Mouse (Mus musculus) embryonic facial prominence, embryonic 14.5 days (tissue): ENCODE measurements at regions not wholly inside any gene's neighbourhood (a gene's known extent, or its start where the extent isn't known, plus 50 kb on each side); places are given as distances from the start of the nearest gene placed in this dataset.
A peak's percentile ranks its signal among the peaks of the same experiment; 100 is the strongest.

Experiments used
- ATAC-seq: fragments of 200-750 bp; cut with Nextera tagmentation; 2 replicates; pipeline ENCODE4 v1.8.0; 2017; ENCODE audit warnings: low read depth, moderate number of reproducible peaks, moderate TSS enrichment
- DNase-seq: peaks from one replicate; pipeline ENCODE4 v3.0.0-alpha.2; 2015; ENCODE audit warnings: low spot score
- H3K27ac ChIP-seq: fragments of 300-500 bp; sonication (generic); replicated peaks from 2 replicates; pipeline ENCODE4 v1.5.1; 2014; ENCODE audit warnings: low read depth, mild to moderate bottlenecking, low read length, moderate library complexity
- H3K27me3 ChIP-seq: fragments of 300-500 bp; sonication (generic); replicated peaks from 2 replicates; pipeline ENCODE4 v1.6.1; 2014; ENCODE audit warnings: low read length; ENCODE audit not compliant: control insufficient read depth, insufficient read depth
- H3K36me3 ChIP-seq: fragments of 300-500 bp; sonication (generic); 2 replicates; pipeline ENCODE4 v1.6.1; 2014; ENCODE audit warnings: low read length, mixed read lengths; ENCODE audit not compliant: control insufficient read depth, insufficient read depth
- H3K4me1 ChIP-seq: fragments of 300-500 bp; sonication (generic); 2 replicates; pipeline ENCODE4 v1.6.1; 2014; ENCODE audit warnings: antibody characterized with exemption, low read length; ENCODE audit not compliant: control insufficient read depth, insufficient read depth
- H3K4me2 ChIP-seq: fragments of 300-500 bp; sonication (generic); 2 replicates; pipeline ENCODE4 v1.6.1; 2014; ENCODE audit warnings: low read depth, mild to moderate bottlenecking, low read length, moderate library complexity, mixed read lengths
- H3K4me3 ChIP-seq: fragments of 300-500 bp; sonication (generic); 2 replicates; pipeline ENCODE4 v1.5.1; 2014; ENCODE audit warnings: low read depth, mild to moderate bottlenecking, low read length
- H3K9ac ChIP-seq: fragments of 300-500 bp; sonication (generic); 2 replicates; pipeline ENCODE4 v1.6.1; 2014; ENCODE audit warnings: low read depth, mild to moderate bottlenecking, low read length, moderate library complexity, mixed read lengths
- H3K9me3 ChIP-seq: fragments of 300-500 bp; sonication (generic); 2 replicates; pipeline ENCODE4 v1.6.1; 2016; ENCODE audit warnings: low read length; ENCODE audit not compliant: control insufficient read depth
- WGBS: fragments of 180-500 bp; shearing (Covaris S2); extraction: QIAGEN DNeasy Blood & Tissue Kit; methylation state at CpG from one replicate; pipeline ENCODE4 v1.1.7; 2014; 5-methylcytosine and 5-hydroxymethylcytosine counted together

DNA sequence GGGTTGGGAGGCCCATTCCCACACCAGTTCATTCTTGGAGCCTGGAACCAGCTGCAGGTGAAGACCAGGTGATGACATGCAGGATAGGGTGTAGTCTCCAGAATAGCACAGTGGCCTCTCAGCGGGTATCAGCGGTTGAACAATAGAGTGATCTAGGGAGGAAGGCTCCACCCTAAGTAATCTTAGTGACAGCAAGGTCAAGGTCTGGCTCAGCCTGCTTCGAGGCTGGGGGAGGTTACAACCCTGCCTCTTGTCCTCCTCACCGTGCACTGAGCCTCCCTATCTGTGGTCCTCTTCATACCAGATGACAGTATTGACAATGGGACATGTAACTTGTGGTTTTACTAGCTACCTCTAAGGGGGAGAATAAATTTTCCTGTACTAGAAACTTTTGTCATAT lies 1461.1 kb downstream of the 4930444P10Rik start:
- H3K27ac ChIP-seq: no peak overlapping the region
- H3K4me3 ChIP-seq: no peak overlapping the region
- DNase-seq: no peak
- no peak overlapping the region for H3K4me2 ChIP-seq
- 0 out of 2 replicates have a peak, but pooled peaks cover 4% of the 10 kb centered on the region for H3K4me1 ChIP-seq
- WGBS: 50% methylated on average over 4 of the region's 4 CpGs
- no peaks in the 10 kb centered on the region for H3K36me3 ChIP-seq
- H3K9me3 ChIP-seq: 0 out of 2 replicates have a peak, but pooled peaks cover 4% of the 10 kb centered on the region
- no peak overlapping the region for H3K9ac ChIP-seq
- no peak for ATAC-seq
- no peaks in the 10 kb centered on the region for H3K27me3 ChIP-seq

DNA sequence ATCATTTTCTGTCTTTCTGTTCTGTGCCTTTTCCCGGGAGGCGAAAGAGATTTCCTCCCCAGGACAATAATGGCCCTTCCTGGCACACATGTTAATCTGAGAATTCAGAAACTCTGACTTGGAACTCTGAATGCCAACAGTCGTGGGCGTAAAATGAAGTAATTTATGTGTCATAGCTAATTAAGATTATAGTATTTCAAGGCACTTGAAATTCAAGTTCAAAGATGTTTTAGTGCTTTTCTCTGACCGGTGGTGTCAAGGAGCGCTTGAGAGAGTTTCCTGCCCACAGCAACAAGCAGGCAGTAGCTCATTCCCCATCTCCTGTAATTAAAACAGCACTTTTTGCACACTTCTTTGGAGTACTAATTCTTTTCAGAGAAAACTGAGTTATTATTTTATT lies 1465.9 kb downstream of the 4930444P10Rik start:
- ATAC-seq: no peak
- WGBS: 50% methylated on average over 6 of the region's 6 CpGs
- Histone ChIP-seq H3K9me3 (0 out of 2 replicates have a peak, but pooled peaks cover 4% of the 10 kb centered on the region), H3K9ac (no peak overlapping the region), H3K4me2 (no peak overlapping the region), H3K4me3 (no peak overlapping the region), H3K27ac (no peak overlapping the region), H3K36me3 (no peaks in the 10 kb centered on the region), H3K4me1 (no peaks in the 10 kb centered on the region), H3K27me3 (no peaks in the 10 kb centered on the region)
- peak; percentile 8 for DNase-seq

DNA sequence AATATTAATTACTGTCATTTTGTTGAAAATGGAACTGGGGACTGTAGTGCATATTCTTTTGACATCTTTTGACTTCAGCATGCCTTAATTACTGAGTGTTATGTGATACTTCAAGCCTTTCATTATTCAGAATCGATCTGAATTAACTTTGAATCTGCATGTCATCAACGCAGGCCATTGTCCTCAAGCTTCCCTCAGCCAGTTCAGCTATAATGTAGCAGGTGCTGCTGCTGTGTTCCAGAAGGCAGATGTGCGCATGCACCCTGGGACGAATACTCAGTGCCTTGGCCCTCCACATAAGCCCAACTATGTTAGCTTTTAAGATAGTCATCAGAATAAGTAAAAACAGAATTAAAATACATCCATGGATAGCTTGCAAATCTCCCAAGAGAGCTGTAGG lies 1466.4 kb downstream of the 4930444P10Rik start:
- H3K36me3 ChIP-seq: no peaks in the 10 kb centered on the region
- H3K4me3 ChIP-seq: no peak overlapping the region
- H3K4me1 ChIP-seq: no peaks in the 10 kb centered on the region
- H3K27ac ChIP-seq: no peak overlapping the region
- WGBS: 61% methylated on average over 4 of the region's 4 CpGs
- H3K27me3 ChIP-seq: no peaks in the 10 kb centered on the region
- no peak overlapping the region for H3K9ac ChIP-seq
- H3K9me3 ChIP-seq: 0 out of 2 replicates have a peak, but pooled peaks cover 4% of the 10 kb centered on the region
- DNase-seq: peak; percentile 2
- ATAC-seq: no peak
- H3K4me2 ChIP-seq: no peak overlapping the region

DNA sequence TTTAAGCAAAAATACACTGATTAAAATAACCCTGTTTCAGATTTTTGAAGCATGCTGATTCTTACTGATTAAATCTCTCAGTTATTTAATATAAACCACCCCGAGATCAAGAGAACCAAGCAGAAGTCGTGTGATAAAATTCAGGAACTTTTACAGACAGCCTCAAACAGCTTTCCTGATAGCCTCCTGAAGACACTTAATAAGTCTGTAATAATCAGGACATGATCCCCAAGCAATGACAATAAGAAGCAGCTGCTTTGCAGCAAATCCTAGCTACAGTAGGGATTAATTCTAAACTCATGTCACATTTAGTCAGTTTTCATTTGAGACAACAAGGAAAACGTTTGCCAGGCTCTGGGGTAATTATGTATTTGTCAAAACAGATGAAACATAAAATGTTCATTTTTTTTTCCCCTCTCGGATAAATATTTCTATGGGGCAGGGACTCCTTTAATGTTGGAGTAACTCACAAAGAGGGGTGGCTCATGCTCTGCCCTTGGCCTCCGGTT lies 1472.1 kb downstream of the 4930444P10Rik start:
- H3K4me2 ChIP-seq: no peak overlapping the region
- ATAC-seq (no peak), DNase-seq (peak; percentile 40)
- no peak overlapping the region for H3K27ac ChIP-seq
- H3K9me3 ChIP-seq: no peaks in the 10 kb centered on the region
- H3K27me3 ChIP-seq: no peaks in the 10 kb centered on the region
- H3K36me3 ChIP-seq: no peaks in the 10 kb centered on the region
- 27% methylated on average over 5 of the region's 5 CpGs for WGBS
- no peak overlapping the region for H3K4me3 ChIP-seq
- 0 out of 2 replicates have a peak, but pooled peaks cover 4% of the 10 kb centered on the region for H3K4me1 ChIP-seq
- H3K9ac ChIP-seq: no peak overlapping the region

GRCm38 (mm10) chr1:14613232-14613894 lies 1479.8 kb downstream of the 4930444P10Rik start:
- no peaks in the 10 kb centered on the region for H3K4me1 ChIP-seq
- DNase-seq (no peak), ATAC-seq (no peak)
- no peak overlapping the region for H3K27ac ChIP-seq
- no peak overlapping the region for H3K9ac ChIP-seq
- no peak overlapping the region for H3K4me3 ChIP-seq
- H3K36me3 ChIP-seq: no peaks in the 10 kb centered on the region
- H3K27me3 ChIP-seq: no peaks in the 10 kb centered on the region
- H3K4me2 ChIP-seq: no peak overlapping the region
- 90% methylated on average over 2 of the region's 2 CpGs for WGBS
- no peaks in the 10 kb centered on the region for H3K9me3 ChIP-seq

DNA sequence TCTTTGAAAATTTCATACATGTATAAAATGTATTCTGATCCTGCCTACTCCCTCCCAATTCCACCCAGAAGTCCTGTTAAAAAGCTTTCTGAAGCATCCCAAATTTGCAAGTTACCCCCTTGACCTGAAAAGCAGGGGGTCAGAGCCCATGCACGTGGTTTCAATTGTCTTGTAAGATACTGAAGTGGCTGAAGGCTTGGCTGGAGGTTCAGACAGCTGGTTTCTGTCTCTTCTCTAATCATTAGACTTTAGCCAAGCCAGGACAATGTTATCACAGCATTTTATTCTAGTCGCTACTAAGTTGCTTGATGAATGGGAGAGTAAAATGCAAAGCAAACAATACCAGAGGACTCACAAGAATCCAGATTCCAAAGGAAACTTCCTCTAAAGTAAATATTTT lies 1484.1 kb downstream of the 4930444P10Rik start:
- no peaks in the 10 kb centered on the region for H3K27me3 ChIP-seq
- H3K36me3 ChIP-seq: no peaks in the 10 kb centered on the region
- no peak overlapping the region for H3K4me2 ChIP-seq
- WGBS: 24% methylated on average over 2 of the region's 2 CpGs
- no peak overlapping the region for H3K4me3 ChIP-seq
- no peak for DNase-seq
- no peak overlapping the region for H3K27ac ChIP-seq
- H3K9ac ChIP-seq: no peak overlapping the region
- no peak for ATAC-seq
- H3K4me1 ChIP-seq: no peaks in the 10 kb centered on the region
- H3K9me3 ChIP-seq: no peaks in the 10 kb centered on the region

DNA sequence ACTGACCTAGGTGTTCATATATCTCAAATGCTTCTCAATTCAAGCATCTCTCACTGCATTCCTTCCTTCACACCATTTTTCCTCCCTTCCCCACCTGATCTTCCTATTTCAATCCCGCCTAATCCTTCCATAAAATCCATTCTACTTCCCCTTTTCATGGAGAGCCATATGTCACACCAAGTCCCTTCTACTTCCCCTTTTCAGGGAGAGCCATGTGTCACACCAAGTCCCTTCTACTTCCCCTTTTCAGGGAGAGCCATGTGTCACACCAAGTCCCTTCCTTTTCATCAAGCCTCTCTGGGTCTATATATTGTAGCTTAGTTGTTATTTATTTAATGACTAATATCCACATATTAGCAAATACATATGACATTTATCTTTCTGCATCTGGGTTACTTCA lies 1497.2 kb downstream of the 4930444P10Rik start:
- Histone ChIP-seq H3K27me3 (no peaks in the 10 kb centered on the region), H3K9ac (no peak overlapping the region), H3K4me3 (no peak overlapping the region), H3K9me3 (no peaks in the 10 kb centered on the region), H3K4me2 (no peak overlapping the region), H3K4me1 (no peaks in the 10 kb centered on the region), H3K36me3 (no peaks in the 10 kb centered on the region), H3K27ac (no peak overlapping the region)
- 71% methylated on average over 1 of the region's 1 CpGs for WGBS
- ATAC-seq (no peak), DNase-seq (no peak)

DNA sequence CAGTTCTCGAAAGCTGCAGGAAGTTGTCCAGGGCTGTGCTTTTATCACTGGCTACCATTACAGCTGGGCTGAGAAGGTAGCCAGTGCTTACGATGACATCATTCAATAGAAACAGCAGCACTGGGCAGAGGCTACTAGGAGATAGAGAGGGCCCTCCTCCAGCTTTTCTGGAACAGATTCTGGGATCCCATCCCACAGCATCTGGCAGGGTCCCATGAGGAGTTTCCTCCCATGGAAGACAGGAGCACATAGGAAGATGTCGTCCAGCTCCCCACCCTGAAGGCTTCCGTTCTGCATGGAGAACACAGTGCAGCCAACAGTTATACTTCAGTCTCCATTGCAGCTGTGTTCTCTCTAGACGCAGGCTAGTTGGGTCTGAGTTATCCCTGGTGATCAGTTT lies 1503.2 kb downstream of the 4930444P10Rik start:
- no peak for ATAC-seq
- 84% methylated on average over 5 of the region's 5 CpGs for WGBS

DNA sequence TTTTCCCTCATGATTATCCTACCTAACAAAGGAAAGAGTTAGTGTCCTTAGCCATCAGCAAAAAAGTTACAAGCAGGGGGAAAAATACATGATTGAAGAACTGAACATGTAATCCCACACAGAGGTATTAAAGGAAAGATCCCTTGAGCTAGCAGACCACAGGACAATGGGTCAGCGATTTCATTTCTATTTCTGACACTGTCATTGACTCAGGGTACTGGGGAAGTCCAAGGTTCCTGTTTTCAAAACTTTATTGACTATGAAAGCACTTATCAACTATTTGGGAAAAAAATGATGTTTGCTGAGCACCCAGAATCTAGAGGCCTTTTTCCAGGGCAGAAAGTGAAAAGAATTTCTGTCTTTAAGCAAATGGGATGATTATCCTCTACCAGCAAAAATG lies 1513.7 kb downstream of the 4930444P10Rik start:
- Histone ChIP-seq H3K9me3 (no peaks in the 10 kb centered on the region), H3K27ac (no peak overlapping the region), H3K9ac (no peak overlapping the region), H3K36me3 (no peaks in the 10 kb centered on the region), H3K4me3 (no peak overlapping the region), H3K4me1 (no peaks in the 10 kb centered on the region), H3K4me2 (no peak overlapping the region), H3K27me3 (no peaks in the 10 kb centered on the region; the same call in 1 of the 2 replicates)
- ATAC-seq (no peak), DNase-seq (no peak)
- 81% methylated on average over 1 of the region's 1 CpGs for WGBS

More for the DNA sequence above, 1503.2 kb downstream of the 4930444P10Rik start:
- Histone ChIP-seq H3K27ac (no peak overlapping the region), H3K9ac (no peak overlapping the region), H3K9me3 (no peaks in the 10 kb centered on the region), H3K36me3 (no peaks in the 10 kb centered on the region), H3K4me3 (no peak overlapping the region), H3K4me2 (no peak overlapping the region), H3K27me3 (no peaks in the 10 kb centered on the region), H3K4me1 (no peaks in the 10 kb centered on the region)
- DNase-seq: no peak
